Mouse (Mus musculus) stomach, postnatal 0 days (tissue): ENCODE results near the gene Slc25a41.

Source experiments
- CTCF ChIP-seq: IDR thresholded peaks from 2 replicates; pipeline ENCODE4 v1.5.1; 2016; ENCODE audit warnings: antibody characterized with exemption, low read depth, mild to moderate bottlenecking, moderate library complexity
- EP300 ChIP-seq: optimal IDR thresholded peaks from 2 replicates; pipeline ENCODE3; 2016; ENCODE audit warnings: antibody characterized with exemption

GRCm38 (mm10) chr17:57070272-57070671 lies 28.8 kb upstream of the Slc25a41 start:
- TF ChIP-seq CTCF (no peak), EP300 (no peak)
